Mouse (Mus musculus): ENCODE results near the gene Prkra.

GRCm38 (mm10) chr2:76639637-76640036 lies 8.2 kb downstream of the Prkra start:
- TF ChIP-seq CTCF (IDR thresholded peaks at IDR 0.05 in 2 of 3, conservative IDR thresholded peaks at IDR 0.05 in 1 of 3; ENCODE audit: control insufficient read depth in 1 of 3, insufficient read depth in 1 of 3, low read depth in 2 of 3, low read length in 3 of 3, poor library complexity in 1 of 3, severe bottlenecking in 1 of 3) (no peak), ZKSCAN1 (IDR thresholded peaks at IDR 0.05; ENCODE audit: low read depth, low read length) (no peak), POLR2AphosphoS2 (IDR thresholded peaks at IDR 0.05; ENCODE audit: low read length) (no peak), CHD1 (IDR thresholded peaks at IDR 0.05; ENCODE audit: low read depth, low read length) (no peak), MYB (IDR thresholded peaks at IDR 0.05; ENCODE audit: low read depth, low read length) (no peak), RAD21 (IDR thresholded peaks at IDR 0.05; ENCODE audit: low read depth, low read length) (no peak), E2F4 (IDR thresholded peaks at IDR 0.05; ENCODE audit: borderline replicate concordance, low read depth, low read length) (no peak), MAZ (IDR thresholded peaks at IDR 0.05; ENCODE audit: low read depth, low read length) (no peak)
